28 mouse cellular contexts compared by ENCODE assay signal in genomic region chr3:152333641-152334040, GRCm38 (mm10). TPM values are rescaled to one million over a fixed set of nuclear protein-coding genes. Genes with fewer than 3 reads are reported as not detected.
DNase-seq lines count a peak whose midpoint lies in the region; ATAC-seq and TF ChIP-seq lines count a peak whose summit lies in the region.
"Had no signal": no experiment of that assay in that cellular context is flagged by ENCODE, and none has a peak within 500 bp of the region (broad histone marks: within the 10 kb centered on the region; RNA-seq: fewer than 3 reads in every experiment).

No protein-coding gene starts in this region.

- no peaks in the 10 kb centered on the region for H3K9me3 ChIP-seq in midbrain, embryonic 11.5 days (ENCODE audit: control insufficient read depth, low read length)
- H3K9me3 ChIP-seq in midbrain, embryonic 16.5 days (replicated peaks; ENCODE audit: control insufficient read depth, low read length, poor library complexity, severe bottlenecking) = no peaks in the 10 kb centered on the region
- H3K9me3 ChIP-seq in CH12.LX (replicated peaks; ENCODE audit: low read length) = no peaks in the 10 kb centered on the region
- H3K9me3 ChIP-seq: embryonic facial prominence, embryonic 10.5 days; embryonic facial prominence, embryonic 13.5 days; forebrain, embryonic 12.5 days; forebrain, embryonic 15.5 days; heart, embryonic 10.5 days; heart, embryonic 13.5 days; hindbrain, embryonic 15.5 days had no signal

- H3K79me2 ChIP-seq in CH12.LX (replicated peaks; ENCODE audit: control insufficient read depth, extremely low read depth, insufficient read depth, poor library complexity, severe bottlenecking) = peaks cover 9% of the 10 kb centered on the region

- DNase-seq in midbrain, embryonic 11.5 days (ENCODE audit: low spot score, missing footprints) = peak; percentile 51
- DNase-seq in CH12.LX (ENCODE audit: extremely low read depth) = peak; percentile 36
- no peak for DNase-seq in ovary, adult 18-20 months (ENCODE audit: low spot score)
- no peak for DNase-seq in adrenal gland, postnatal 36 days
- DNase-seq in right cerebral cortex, postnatal 14 days = no peak
- DNase-seq: adrenal gland, postnatal 10 days; B cell, adult 2 months; cerebellum, adult 11 months; cerebellum, adult 2 months; cerebellum, adult 9-11 months; cerebellum, postnatal 25 days; embryo, embryonic 11 days; gastrocnemius, postnatal 14 days; heart, adult 2 months; heart, postnatal 14 days; heart, postnatal 4 days had no signal

- H3K27ac ChIP-seq in midbrain, embryonic 11.5 days (ENCODE audit: low read depth, low read length) = no peak overlapping the region
- H3K27ac ChIP-seq in midbrain, embryonic 16.5 days (ENCODE audit: low read length) = no peak overlapping the region
- no peak overlapping the region for H3K27ac ChIP-seq in CH12.LX (ENCODE audit: insufficient read depth, low read depth)
- H3K27ac ChIP-seq: embryonic facial prominence, embryonic 10.5 days; embryonic facial prominence, embryonic 13.5 days; forebrain, embryonic 12.5 days; forebrain, embryonic 15.5 days; heart, adult 2 months; heart, embryonic 10.5 days; heart, embryonic 13.5 days; hindbrain, embryonic 15.5 days had no signal

- no peaks in the 10 kb centered on the region for H3K4me1 ChIP-seq in midbrain, embryonic 11.5 days (ENCODE audit: control insufficient read depth, insufficient read depth, low read length)
- H3K4me1 ChIP-seq in midbrain, embryonic 16.5 days (ENCODE audit: control insufficient read depth, insufficient read depth, low read length) = no peaks in the 10 kb centered on the region
- H3K4me1 ChIP-seq in CH12.LX (ENCODE audit: control insufficient read depth in 1 of 2, insufficient read depth in 2 of 2) = peaks cover under 1 to 35% of the 10 kb centered on the region in 2 experiments; a peak in 3 of 4 replicates
- H3K4me1 ChIP-seq: embryonic facial prominence, embryonic 10.5 days; embryonic facial prominence, embryonic 13.5 days; forebrain, embryonic 12.5 days; forebrain, embryonic 15.5 days; heart, embryonic 10.5 days; heart, embryonic 13.5 days had no signal

- TF ChIP-seq EP300 in CH12.LX (IDR thresholded peaks at IDR 0.05; ENCODE audit: low read length) = no peak

- H3K9ac ChIP-seq in midbrain, embryonic 11.5 days (ENCODE audit: low read length) = no peak overlapping the region
- H3K9ac ChIP-seq in midbrain, embryonic 16.5 days (ENCODE audit: low read depth, low read length) = no peak overlapping the region
- H3K9ac ChIP-seq in CH12.LX (ENCODE audit: insufficient read depth, low read depth) = no peak overlapping the region
- H3K9ac ChIP-seq: embryonic facial prominence, embryonic 13.5 days; forebrain, embryonic 12.5 days; forebrain, embryonic 15.5 days; heart, embryonic 13.5 days; hindbrain, embryonic 15.5 days had no signal

- no peaks in the 10 kb centered on the region for H3K27me3 ChIP-seq in midbrain, embryonic 11.5 days (ENCODE audit: control insufficient read depth, insufficient read depth, low read length)
- no peaks in the 10 kb centered on the region for H3K27me3 ChIP-seq in midbrain, embryonic 16.5 days (ENCODE audit: control insufficient read depth, insufficient read depth, low read depth, low read length)
- no peaks in the 10 kb centered on the region for H3K27me3 ChIP-seq in CH12.LX (replicated peaks)
- H3K27me3 ChIP-seq: embryonic facial prominence, embryonic 13.5 days; forebrain, embryonic 12.5 days; forebrain, embryonic 15.5 days; heart, embryonic 13.5 days; hindbrain, embryonic 15.5 days; Patski had no signal

- 94% methylated on average over 10 of the region's 10 CpGs for WGBS in midbrain, embryonic 11.5 days
- 95% methylated on average over 10 of the region's 10 CpGs for WGBS in midbrain, embryonic 16.5 days

- H3K4me3 ChIP-seq in midbrain, embryonic 11.5 days (ENCODE audit: low read depth, low read length) = no peak overlapping the region
- H3K4me3 ChIP-seq in midbrain, embryonic 16.5 days (ENCODE audit: low read depth, low read length) = no peak overlapping the region
- H3K4me3 ChIP-seq in CH12.LX (replicated peaks in 1 of 3; ENCODE audit: low read depth in 2 of 3, low read length in 2 of 3, poor library complexity in 1 of 3) = no peak overlapping the region
- H3K4me3 ChIP-seq: embryonic facial prominence, embryonic 10.5 days; embryonic facial prominence, embryonic 13.5 days; erythroblast, embryonic 14.5 days; forebrain, embryonic 12.5 days; forebrain, embryonic 15.5 days; heart, adult 2 months; heart, embryonic 10.5 days; heart, embryonic 13.5 days; hindbrain, embryonic 15.5 days had no signal

- in situ Hi-C loops in CH12.LX (cut with MboI; ENCODE audit: low pct_ligation_motif_present, low pct_unique_long_range_greater_than_20kb, low sequenced_read_pairs) = no loop called here

- peaks cover 10% of the 10 kb centered on the region; the same call in 1 of the 2 replicates for H3K36me3 ChIP-seq in midbrain, embryonic 11.5 days (ENCODE audit: control insufficient read depth, insufficient read depth, low read length)
- peaks cover 23% of the 10 kb centered on the region for H3K36me3 ChIP-seq in midbrain, embryonic 16.5 days (ENCODE audit: control insufficient read depth, insufficient read depth, low read length)
- H3K36me3 ChIP-seq in CH12.LX (replicated peaks in 1 of 2; ENCODE audit: control insufficient read depth in 1 of 2, insufficient read depth in 1 of 2, low read length in 1 of 2) = peaks cover 47 to 62% of the 10 kb centered on the region in 2 experiments

- ATAC-seq in midbrain, embryonic 11.5 days (ENCODE audit: low FRiP score) = no peak
- no peak for ATAC-seq in midbrain, embryonic 16.5 days
- peak; percentile 80 for ATAC-seq in granulocyte monocyte progenitor cell, adult 5-6 weeks (replicated peaks; ENCODE audit: poor library complexity, severe bottlenecking)
- ATAC-seq: forebrain, embryonic 15.5 days; intestine, postnatal 0 days had no signal

- no peak for TF ChIP-seq RAD21 in CH12.LX (IDR thresholded peaks at IDR 0.05; ENCODE audit: low read depth, low read length)

- no peak for TF ChIP-seq POLR2A in CH12.LX (IDR thresholded peaks at IDR 0.05; ENCODE audit: low read depth, low read length)

- dilution Hi-C loops in CH12.LX (cut with MboI; ENCODE audit: extremely low pct_ligation_motif_present, extremely low pct_unique_long_range_greater_than_20kb, low sequenced_read_pairs) = no loop called here

- no peak overlapping the region for H3K4me2 ChIP-seq in midbrain, embryonic 11.5 days
- no peak overlapping the region for H3K4me2 ChIP-seq in midbrain, embryonic 16.5 days (ENCODE audit: low read length)
- no peak overlapping the region for H3K4me2 ChIP-seq in CH12.LX (ENCODE audit: insufficient read depth, low read depth, poor library complexity, severe bottlenecking)
- H3K4me2 ChIP-seq: embryonic facial prominence, embryonic 13.5 days; forebrain, embryonic 12.5 days; forebrain, embryonic 15.5 days; heart, embryonic 13.5 days; hindbrain, embryonic 15.5 days had no signal

- no peak for TF ChIP-seq CTCF in CH12.LX (conservative IDR thresholded peaks at IDR 0.05 in 1 of 2, IDR thresholded peaks at IDR 0.05 in 1 of 2; ENCODE audit: low read depth in 2 of 2, low read length in 2 of 2)

TF ChIP-seq in CH12.LX, 34 proteins besides CTCF, POLR2A, EP300 and RAD21:
- TF ChIP-seq ETS1 (conservative IDR thresholded peaks at IDR 0.05; ENCODE audit: low read depth, low read length) = no peak
- TF ChIP-seq ZC3H11A (IDR thresholded peaks at IDR 0.05; ENCODE audit: low read depth, low read length) = no peak
- no peak for TF ChIP-seq JUND (conservative IDR thresholded peaks at IDR 0.05; ENCODE audit: low read depth, low read length)
- TF ChIP-seq MAFK (IDR thresholded peaks at IDR 0.05; ENCODE audit: insufficient replicate concordance, low read length) = no peak
- no peak for TF ChIP-seq ZKSCAN1 (IDR thresholded peaks at IDR 0.05; ENCODE audit: borderline replicate concordance, low read depth, low read length)
- TF ChIP-seq PAX5 (IDR thresholded peaks at IDR 0.05; ENCODE audit: low read length) = no peak
- no peak for TF ChIP-seq UBTF (IDR thresholded peaks at IDR 0.05; ENCODE audit: low read depth, low read length)
- TF ChIP-seq USF1 (IDR thresholded peaks at IDR 0.05; ENCODE audit: low read depth, low read length) = no peak
- no peak for TF ChIP-seq RCOR1 (conservative IDR thresholded peaks at IDR 0.05; ENCODE audit: low read depth, low read length)
- TF ChIP-seq KAT2A (IDR thresholded peaks at IDR 0.05; ENCODE audit: insufficient replicate concordance, low read length) = no peak
TF ChIP-seq in CH12.LX: peak in this region for 0.

RNA-seq across cellular contexts. Expression of gene Miga1, which starts 6.6 kb away (rescaled TPM):
- polyA plus RNA-seq in midbrain, embryonic 11.5 days (2014; fragmentation: Nextera tagmentation; extraction: Ambion mirVana) = 19.3 and 21.8 TPM in 2 replicates
- 18.4 and 19.3 TPM in 2 replicates for polyA plus RNA-seq in midbrain, embryonic 16.5 days (2015; fragmentation: Nextera tagmentation; extraction: Ambion mirVana)
- total RNA-seq in CH12.LX (2012; rRNA removed) (30.7 and 32.5 TPM in 2 replicates), CH12.LX (2014; rRNA removed) (23.1 and 25.3 TPM in 2 replicates)
- polyA plus RNA-seq in CH12.LX (2012; ENCODE audit: insufficient read length, low read depth) = 41.1 and 44.7 TPM in 2 replicates
- total RNA-seq in granulocyte monocyte progenitor cell, adult 5-6 weeks (2014; fragmentation: Nextera tagmentation) = 23.8 and 33.7 TPM in 2 replicates
- 16.6 and 21.3 TPM in 2 replicates for total RNA-seq in granulocyte monocyte progenitor cell, adult 5-6 weeks (2017)
- total RNA-seq in adrenal gland, postnatal 36 days (2021) = 10 to 100 TPM in 1 of 2 experiments, 1 to 10 TPM in 1; 9.7 to 12.1 TPM

RNA-seq across cellular contexts. Expression of gene Usp33, which starts 12.6 kb away (rescaled TPM):
- 65.6 and 73.2 TPM in 2 replicates for polyA plus RNA-seq in midbrain, embryonic 11.5 days (2014; fragmentation: Nextera tagmentation; extraction: Ambion mirVana)
- polyA plus RNA-seq in midbrain, embryonic 16.5 days (2015; fragmentation: Nextera tagmentation; extraction: Ambion mirVana) = 99.6 and 102 TPM in 2 replicates
- total RNA-seq in CH12.LX (2012; rRNA removed) (48.8 and 48.9 TPM in 2 replicates), CH12.LX (2014; rRNA removed) (54.7 and 65.5 TPM in 2 replicates)
- 35.8 and 38.3 TPM in 2 replicates for polyA plus RNA-seq in CH12.LX (2012; ENCODE audit: insufficient read length, low read depth)
- total RNA-seq in granulocyte monocyte progenitor cell, adult 5-6 weeks (2014; fragmentation: Nextera tagmentation) = 24.7 and 25.8 TPM in 2 replicates
- total RNA-seq in granulocyte monocyte progenitor cell, adult 5-6 weeks (2017) = 48.4 and 49.6 TPM in 2 replicates
- total RNA-seq in adrenal gland, postnatal 36 days (2021) = 10 to 100 TPM; 84.3 to 95.8 TPM

Comparison
In these comparisons a context has a peak if more than half of its experiments do, and no peak if none do; other contexts are left out.
1. DNase-seq: peak in midbrain, embryonic 11.5 days (single experiment) and CH12.LX (single experiment); none in ovary, adult 18-20 months (single experiment), adrenal gland, postnatal 36 days (0 of 2) and right cerebral cortex, postnatal 14 days (single experiment).